Mouse (Mus musculus) ovary, postnatal 36 days (tissue): ENCODE results near the gene Gm14085.

Experiments used
- DNase-seq: peaks from one replicate; pipeline ENCODE4 v3.0.0; 2022; ENCODE audit warnings: low spot score, mixed read lengths

Gm14085 gene

GRCm38 (mm10) chr2:122561221-122561620 is 76.5 kb downstream of the Gm14085 start:
- no peak for DNase-seq

DNA sequence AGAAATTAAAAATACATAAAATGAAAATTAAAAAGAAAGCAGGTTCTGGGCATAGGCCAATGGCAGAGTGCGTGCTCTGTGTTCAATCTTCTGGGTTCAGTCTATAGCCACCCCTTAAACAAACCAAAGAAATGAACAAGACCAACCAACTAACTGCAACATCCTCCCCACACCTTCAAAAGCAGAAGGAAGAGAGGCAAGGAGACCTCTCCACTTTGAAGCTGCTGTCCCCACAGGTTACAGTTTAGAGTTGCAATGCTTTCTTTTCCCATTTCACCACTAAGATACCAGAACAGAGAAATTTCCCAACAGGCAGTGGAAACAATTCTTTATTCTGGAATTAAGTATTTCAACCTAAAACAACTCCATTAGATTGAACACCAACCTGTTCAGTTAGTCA is 77.5 kb downstream of the Gm14085 start:
- no peak for DNase-seq

GRCm38 (mm10) chr2:122569439-122569838 is 84.7 kb downstream of the Gm14085 start:
- peak; percentile 53 for DNase-seq

GRCm38 (mm10) chr2:122570430-122570829 is 85.7 kb downstream of the Gm14085 start:
- DNase-seq = no peak

DNA sequence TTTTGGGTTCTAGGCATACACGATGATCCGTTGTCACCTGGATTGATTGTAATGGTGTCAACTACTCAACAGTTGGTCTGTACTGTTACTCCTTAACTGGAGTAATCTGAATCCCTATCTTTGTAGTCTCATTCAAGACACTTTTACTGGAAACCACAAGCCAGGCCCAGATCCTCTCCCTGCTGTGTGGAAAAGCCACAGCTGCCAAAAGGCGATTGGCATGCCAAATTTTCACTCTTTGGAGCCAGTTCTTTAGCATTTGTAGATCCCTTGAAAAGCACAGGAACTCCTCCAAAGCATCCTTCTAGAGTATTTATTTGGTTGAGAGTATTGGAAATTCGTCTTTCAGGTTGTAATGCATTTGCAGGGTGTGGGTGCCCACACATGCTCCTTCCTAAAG is 86.6 kb downstream of the Gm14085 start:
- DNase-seq = no peak

DNA sequence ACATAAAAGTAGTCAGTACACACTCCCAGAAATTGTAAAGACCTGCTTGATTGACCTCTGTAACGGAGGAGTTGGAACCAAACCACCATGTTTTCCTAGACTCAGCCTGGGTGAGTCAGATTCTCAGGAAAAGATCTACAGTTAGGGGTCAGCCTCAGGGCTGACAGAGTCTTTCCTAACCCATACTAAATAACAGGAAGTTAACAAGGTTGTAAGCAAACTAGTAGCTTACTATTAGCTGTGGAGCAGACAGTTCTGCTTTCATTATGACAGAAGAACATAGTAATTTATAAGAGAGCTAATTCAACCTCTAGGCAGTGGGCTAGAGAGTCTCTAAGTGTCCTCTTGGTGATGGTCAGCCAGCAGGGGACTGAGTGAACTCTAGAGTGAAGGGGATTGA is 87.7 kb downstream of the Gm14085 start:
- DNase-seq = no peak

GRCm38 (mm10) chr2:122575470-122575869 is 90.7 kb downstream of the Gm14085 start:
- peak; percentile 44 for DNase-seq

DNA sequence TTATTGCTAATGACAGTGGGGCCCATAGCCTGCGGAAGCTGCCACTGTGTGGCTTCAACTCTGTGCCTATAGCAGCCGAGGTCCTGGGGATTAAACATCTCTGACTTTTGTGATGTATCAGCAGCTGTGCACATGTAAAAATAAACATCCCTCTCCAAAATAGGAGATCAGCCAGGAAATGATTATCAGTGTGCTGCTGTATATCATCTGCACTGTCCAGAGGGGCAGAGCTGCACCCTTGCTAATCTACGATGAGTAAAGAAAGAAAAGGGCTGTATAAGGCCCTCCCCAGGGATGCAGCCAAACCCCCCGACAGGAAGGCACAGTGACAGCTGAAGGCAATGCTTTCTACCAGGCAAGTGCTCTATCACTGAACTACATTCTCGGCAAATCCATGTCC is 91.6 kb downstream of the Gm14085 start:
- DNase-seq = no peak

DNA sequence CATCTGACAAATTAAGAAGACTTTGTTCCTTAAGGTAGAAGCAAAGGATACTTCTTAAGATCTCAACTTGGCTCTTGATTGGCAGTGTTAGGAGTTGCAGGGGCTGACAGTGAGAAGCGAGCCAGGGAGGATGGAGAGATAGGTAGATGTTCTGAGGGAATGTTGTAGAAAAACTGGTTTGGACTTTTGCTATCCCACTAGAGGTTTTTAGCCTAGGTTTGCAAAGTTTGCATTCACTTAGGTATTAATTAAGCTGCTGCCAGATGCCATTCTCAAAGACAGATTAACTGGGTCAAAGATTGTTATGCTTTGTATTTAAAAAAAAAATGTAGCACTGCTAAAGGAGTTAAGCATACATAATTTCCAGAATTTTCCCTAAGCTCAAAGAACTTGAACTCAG is 92.6 kb downstream of the Gm14085 start:
- DNase-seq = no peak
